Mouse (Mus musculus) neural tube, embryonic 11.5 days (tissue): ENCODE measurements around the gene Ipo7. TPM values are rescaled to one million over a fixed set of nuclear protein-coding genes. Genes with fewer than 3 reads are reported as not detected.

Experiments
- polyA plus RNA-seq: library from polyadenylated mRNA; unstranded; fragments of >200 nt; fragmentation: Nextera tagmentation; extraction: Ambion mirVana; gene quantifications from 2 replicates; pipeline ENCODE4 v1.2.1, GENCODE M21; 2014

The Ipo7 gene
- polyA plus RNA-seq, 1 experiment from 2014 or later: 36.3 TPM

Other genes starting within 250 kb of the Ipo7 start
- 0.95 and 2.3 TPM in 2 replicates for gene Nrip3, start 236.2 kb upstream of the Ipo7 start, polyA plus RNA-seq
- gene Scube2, start 152.6 kb upstream of the Ipo7 start, polyA plus RNA-seq: 19.4 and 22.1 TPM in 2 replicates
- gene Dennd5a, start 57.8 kb upstream of the Ipo7 start, polyA plus RNA-seq: 56.7 TPM in 2 replicates
- 78.8 and 79.1 TPM in 2 replicates for gene Tmem41b, start 31.3 kb upstream of the Ipo7 start, polyA plus RNA-seq
- gene Zfp143, start 42.9 kb downstream of the Ipo7 start, polyA plus RNA-seq: 29.3 and 30.2 TPM in 2 replicates
- gene Wee1, start 103.8 kb downstream of the Ipo7 start, polyA plus RNA-seq: 30.6 and 31.6 TPM in 2 replicates
- 19.6 and 20.2 TPM in 2 replicates for gene Swap70, start 203.4 kb downstream of the Ipo7 start, polyA plus RNA-seq